Mouse (Mus musculus) heart, postnatal 25 days (tissue): Measurements from ENCODE around the gene Lcmt1. TPM values are rescaled to one million over a fixed set of nuclear protein-coding genes. Genes with fewer than 3 reads are reported as not detected.

ENCODE experiments used
- DNase-seq: peaks from one replicate; pipeline ENCODE4 v3.0.0; 2022; ENCODE audit warnings: low spot score
- intact Hi-C: fragments of 180-260 bp; cut with DNase I; formaldehyde crosslinking; loops from one replicate; pipeline ENCODE4 v1.15.1; 2025
- total RNA-seq, 2 experiments: library from RNA; stranded (reverse); gene quantifications; 2 replicates each; pipeline ENCODE4 v1.2.3; 2021

Gene Lcmt1
- total RNA-seq, 2 experiments from 2014 or later, result 20.0 to 21.9 TPM

GRCm38 (mm10) chr7:123396900-123397299, 27.3 kb downstream of the Lcmt1 start:
- intact Hi-C loops, result no loop called here
- DNase-seq, result no peak

- DNase-seq, result no peak
- intact Hi-C loops, result no loop called here
These were observed 27.8 kb downstream of the Lcmt1 start for GRCm38 (mm10) chr7:123397369-123397768.

- no peak for DNase-seq
- intact Hi-C loops, result no loop called here
These were observed 28.3 kb downstream of the Lcmt1 start for GRCm38 (mm10) chr7:123397931-123398330.

GRCm38 (mm10) chr7:123398828-123399227, 29.2 kb downstream of the Lcmt1 start:
- intact Hi-C loops, result loop anchor here (1.0 kb wide), 1 partner anchor 66 kb away; no protein-coding TSS in a partner anchor
- no peak for DNase-seq

GRCm38 (mm10) chr7:123399286-123399685, 29.7 kb downstream of the Lcmt1 start:
- DNase-seq, result no peak
- intact Hi-C loops, result loop anchor here (1.0 kb wide), 1 partner anchor 66 kb away; no protein-coding TSS in a partner anchor

GRCm38 (mm10) chr7:123401121-123401520, 31.5 kb downstream of the Lcmt1 start:
- intact Hi-C loops, result loop anchor here (2.0 kb wide), 1 partner anchor 196 kb away; no protein-coding TSS in a partner anchor
- DNase-seq, result no peak

GRCm38 (mm10) chr7:123404198-123404597, 34.6 kb downstream of the Lcmt1 start:
- intact Hi-C loops, result no loop called here
- no peak for DNase-seq

GRCm38 (mm10) chr7:123405619-123406018, 36.0 kb downstream of the Lcmt1 start:
- intact Hi-C loops, result no loop called here
- DNase-seq, result no peak

- no peak for DNase-seq
- intact Hi-C loops, result no loop called here
These were observed 37.4 kb downstream of the Lcmt1 start for GRCm38 (mm10) chr7:123406988-123407387.

- intact Hi-C loops, result no loop called here
- DNase-seq, result no peak
These were observed 40.9 kb downstream of the Lcmt1 start for GRCm38 (mm10) chr7:123410502-123410901.

GRCm38 (mm10) chr7:123411109-123411508, 41.5 kb downstream of the Lcmt1 start:
- intact Hi-C loops, result no loop called here
- DNase-seq, result no peak

- DNase-seq, result no peak
- intact Hi-C loops, result no loop called here
These were observed 42.6 kb downstream of the Lcmt1 start for GRCm38 (mm10) chr7:123412143-123412542.

GRCm38 (mm10) chr7:123416803-123417202, 47.2 kb downstream of the Lcmt1 start:
- intact Hi-C loops, result no loop called here
- no peak for DNase-seq

GRCm38 (mm10) chr7:123417661-123418060, 48.1 kb downstream of the Lcmt1 start:
- intact Hi-C loops, result no loop called here
- no peak for DNase-seq

- no peak for DNase-seq
- intact Hi-C loops, result no loop called here
These were observed 50.4 kb downstream of the Lcmt1 start for GRCm38 (mm10) chr7:123419984-123420383.

- intact Hi-C loops, result no loop called here
These were observed 52.4 kb downstream of the Lcmt1 start for GRCm38 (mm10) chr7:123421958-123422357.

GRCm38 (mm10) chr7:123424281-123424680, 54.7 kb downstream of the Lcmt1 start:
- no peak for DNase-seq
- intact Hi-C loops, result no loop called here

More at GRCm38 (mm10) chr7:123421958-123422357, 52.4 kb downstream of the Lcmt1 start:
- no peak for DNase-seq

- DNase-seq, result no peak
These were observed 55.7 kb downstream of the Lcmt1 start for GRCm38 (mm10) chr7:123425134-123425757.

GRCm38 (mm10) chr7:123429624-123430410, 60.2 kb downstream of the Lcmt1 start:
- intact Hi-C loops, result no loop called here
- no peak for DNase-seq

More at GRCm38 (mm10) chr7:123425134-123425757, 55.7 kb downstream of the Lcmt1 start:
- intact Hi-C loops, result no loop called here

GRCm38 (mm10) chr7:123430411-123430705, 60.8 kb downstream of the Lcmt1 start:
- no peak for DNase-seq
- intact Hi-C loops, result no loop called here

GRCm38 (mm10) chr7:123431206-123431605, 61.6 kb downstream of the Lcmt1 start:
- DNase-seq, result no peak
- intact Hi-C loops, result no loop called here
